Mouse (Mus musculus) liver, embryonic 16.5 days (tissue): ENCODE data around the gene Slc35e2. TPM values are rescaled to one million over a fixed set of nuclear protein-coding genes. Genes with fewer than 3 reads are reported as not detected.

ENCODE experiments used
- ATAC-seq: fragments of 200-750 bp; cut with Nextera tagmentation; 2 replicates; pipeline ENCODE4 v1.8.0; 2017; ENCODE audit warnings: low read depth, mild to moderate bottlenecking, moderate number of reproducible peaks, moderate library complexity
- H3K27ac ChIP-seq: fragments of 300-500 bp; sonication (generic); 2 replicates; pipeline ENCODE4 v1.5.1; 2014; ENCODE audit warnings: mild to moderate bottlenecking, low read length
- H3K27me3 ChIP-seq: fragments of 300-500 bp; sonication (generic); 2 replicates; pipeline ENCODE4 v1.6.1; 2014; ENCODE audit warnings: low read depth, low read length, mixed read lengths; ENCODE audit not compliant: control insufficient read depth, insufficient read depth
- H3K36me3 ChIP-seq: fragments of 300-500 bp; sonication (generic); 2 replicates; pipeline ENCODE4 v1.6.1; 2014; ENCODE audit warnings: mild to moderate bottlenecking; ENCODE audit not compliant: control insufficient read depth, insufficient read depth
- H3K4me1 ChIP-seq: fragments of 300-500 bp; sonication (generic); 2 replicates; pipeline ENCODE4 v1.6.1; 2014; ENCODE audit warnings: low read depth, low read length, mixed read lengths; ENCODE audit not compliant: control insufficient read depth
- H3K4me2 ChIP-seq: fragments of 300-500 bp; sonication (generic); 2 replicates; pipeline ENCODE4 v1.6.1; 2014; ENCODE audit warnings: low read depth, low read length, mixed read lengths
- H3K4me3 ChIP-seq: fragments of 300-500 bp; sonication (generic); 2 replicates; pipeline ENCODE4 v1.5.1; 2014; ENCODE audit warnings: low read depth, mild to moderate bottlenecking, low read length
- H3K9ac ChIP-seq: fragments of 300-500 bp; sonication (generic); 2 replicates; pipeline ENCODE4 v1.6.1; 2014; ENCODE audit warnings: low read depth, low read length
- H3K9me3 ChIP-seq: fragments of 300-500 bp; sonication (generic); replicated peaks from 2 replicates; pipeline ENCODE4 v1.6.1; 2016; ENCODE audit warnings: low read length; ENCODE audit not compliant: control insufficient read depth
- WGBS: fragments of 180-500 bp; shearing (Covaris S2); extraction: QIAGEN DNeasy Blood & Tissue Kit; methylation state at CpG from one replicate; pipeline ENCODE4 v1.1.7; 2014; ENCODE audit not compliant: insufficient replicate concordance; 5-methylcytosine and 5-hydroxymethylcytosine counted together
- polyA plus RNA-seq: library from polyadenylated mRNA; unstranded; fragments of >200 nt; fragmentation: Nextera tagmentation; extraction: Ambion mirVana; gene quantifications from 2 replicates; pipeline ENCODE4 v1.2.1, GENCODE M21; 2015

The Slc35e2 gene
- 5.6 and 6.4 TPM in 2 replicates for polyA plus RNA-seq

- Histone ChIP-seq H3K27me3 (no peaks in the 10 kb centered on the region), H3K36me3 (no peaks in the 10 kb centered on the region), H3K4me2 (peak within 1 kb of the TSS; percentile 88), H3K9ac (peak within 1 kb of the TSS; percentile 91), H3K27ac (peak within 1 kb of the TSS; percentile 95), H3K4me3 (peak within 1 kb of the TSS; percentile 96), H3K4me1 (peaks cover 38% of the 10 kb centered on the region), H3K9me3 (no peaks in the 10 kb centered on the region)
- peak; percentile 92 for ATAC-seq
- under 1% methylated on average over 64 of the region's 65 CpGs for WGBS
These were observed at the start of gene Slc35e2 for GRCm38 (mm10) chr4:155601091-155601996. Gene Slc35e2 (plus strand): TSS chr4:155601416.

GRCm38 (mm10) chr4:155552917-155553532, 48.2 kb upstream of the Slc35e2 start:
- H3K9me3 ChIP-seq: no peaks in the 10 kb centered on the region
- H3K4me2 ChIP-seq: no peak overlapping the region
- no peak overlapping the region for H3K9ac ChIP-seq
- no peak overlapping the region for H3K27ac ChIP-seq
- H3K27me3 ChIP-seq: no peaks in the 10 kb centered on the region
- no peak for ATAC-seq
- no peak overlapping the region for H3K4me3 ChIP-seq
- WGBS: 84% methylated on average over 6 of the region's 6 CpGs
- no peaks in the 10 kb centered on the region; the same call in 1 of the 2 replicates for H3K4me1 ChIP-seq
- H3K36me3 ChIP-seq: peaks cover 35% of the 10 kb centered on the region

- WGBS: 28% methylated on average over 4 of the region's 4 CpGs
- H3K4me2 ChIP-seq: no peak overlapping the region
- H3K36me3 ChIP-seq: peaks cover 32% of the 10 kb centered on the region
- no peaks in the 10 kb centered on the region for H3K9me3 ChIP-seq
- no peak overlapping the region for H3K27ac ChIP-seq
- no peaks in the 10 kb centered on the region for H3K27me3 ChIP-seq
- ATAC-seq: no peak
- no peak overlapping the region for H3K4me3 ChIP-seq
- H3K9ac ChIP-seq: no peak overlapping the region
- peaks cover 9% of the 10 kb centered on the region for H3K4me1 ChIP-seq
These were observed 46.3 kb upstream of the Slc35e2 start for GRCm38 (mm10) chr4:155554880-155555279.

- Histone ChIP-seq H3K27me3 (no peaks in the 10 kb centered on the region), H3K4me2 (no peak overlapping the region), H3K36me3 (peaks cover 36% of the 10 kb centered on the region), H3K4me3 (no peak overlapping the region), H3K9me3 (no peaks in the 10 kb centered on the region), H3K9ac (no peak overlapping the region), H3K4me1 (peaks cover 15% of the 10 kb centered on the region), H3K27ac (no peak overlapping the region)
- 49% methylated on average over 1 of the region's 1 CpGs for WGBS
- no peak for ATAC-seq
These were observed 45.8 kb upstream of the Slc35e2 start for GRCm38 (mm10) chr4:155555464-155555863.

- Histone ChIP-seq H3K4me1 (peaks cover 44% of the 10 kb centered on the region), H3K4me3 (no peak overlapping the region), H3K4me2 (no peak overlapping the region), H3K9ac (no peak overlapping the region), H3K27ac (peak overlapping the region; percentile 29; the same call in 1 of the 2 replicates), H3K27me3 (no peaks in the 10 kb centered on the region), H3K36me3 (peaks cover 28% of the 10 kb centered on the region), H3K9me3 (no peaks in the 10 kb centered on the region)
- no peak for ATAC-seq
- WGBS: 25% methylated on average over 6 of the region's 6 CpGs
These were observed 41.8 kb upstream of the Slc35e2 start for GRCm38 (mm10) chr4:155559454-155559853.

- Histone ChIP-seq H3K27ac (peak overlapping the region; percentile 15), H3K4me3 (no peak overlapping the region), H3K4me2 (no peak overlapping the region), H3K36me3 (peaks cover 17% of the 10 kb centered on the region), H3K9ac (no peak overlapping the region), H3K27me3 (no peaks in the 10 kb centered on the region), H3K4me1 (peaks cover 56% of the 10 kb centered on the region), H3K9me3 (no peaks in the 10 kb centered on the region)
- ATAC-seq: no peak
- WGBS: 67% methylated on average over 2 of the region's 2 CpGs
These were observed 40.3 kb upstream of the Slc35e2 start for GRCm38 (mm10) chr4:155560932-155561331.

GRCm38 (mm10) chr4:155561661-155562442, 39.4 kb upstream of the Slc35e2 start, which contains the start of gene Nadk:
Gene Nadk (plus strand): TSS chr4:155562378.
- 55% methylated on average over 7 of the region's 7 CpGs for WGBS
- peak within 1 kb of the TSS; percentile 68 for H3K9ac ChIP-seq
- no peak for ATAC-seq
- peaks cover 12% of the 10 kb centered on the region for H3K36me3 ChIP-seq
- no peaks in the 10 kb centered on the region for H3K9me3 ChIP-seq
- no peaks in the 10 kb centered on the region for H3K27me3 ChIP-seq
- peak within 1 kb of the TSS; percentile 86 for H3K27ac ChIP-seq
- H3K4me2 ChIP-seq: peak within 1 kb of the TSS; percentile 98
- peak within 1 kb of the TSS; percentile 75 for H3K4me3 ChIP-seq
- H3K4me1 ChIP-seq: peaks cover 60% of the 10 kb centered on the region

- no peaks in the 10 kb centered on the region for H3K9me3 ChIP-seq
- no peak for ATAC-seq
- peak overlapping the region; percentile 98 for H3K4me2 ChIP-seq
- WGBS: 4% methylated on average over 18 of the region's 19 CpGs
- H3K4me1 ChIP-seq: peaks cover 64% of the 10 kb centered on the region
- H3K27ac ChIP-seq: peak overlapping the region; percentile 86
- no peaks in the 10 kb centered on the region for H3K27me3 ChIP-seq
- H3K36me3 ChIP-seq: peaks cover 8% of the 10 kb centered on the region
- H3K9ac ChIP-seq: peak overlapping the region; percentile 68
- H3K4me3 ChIP-seq: peak overlapping the region; percentile 75
These were observed 38.4 kb upstream of the Slc35e2 start for GRCm38 (mm10) chr4:155562725-155563399.
